Mouse (Mus musculus): Measurements from ENCODE around the gene Maml2. TPM values are rescaled to one million over a fixed set of nuclear protein-coding genes. Genes with fewer than 3 reads are reported as not detected.

The Maml2 gene
- polyA plus RNA-seq, 1 experiment = 14.1 TPM

- no peak for DNase-seq (ENCODE audit: low spot score)
Observed at GRCm38 (mm10) chr9:13613325-13614268, 315.8 kb downstream of the Maml2 start.

DNA sequence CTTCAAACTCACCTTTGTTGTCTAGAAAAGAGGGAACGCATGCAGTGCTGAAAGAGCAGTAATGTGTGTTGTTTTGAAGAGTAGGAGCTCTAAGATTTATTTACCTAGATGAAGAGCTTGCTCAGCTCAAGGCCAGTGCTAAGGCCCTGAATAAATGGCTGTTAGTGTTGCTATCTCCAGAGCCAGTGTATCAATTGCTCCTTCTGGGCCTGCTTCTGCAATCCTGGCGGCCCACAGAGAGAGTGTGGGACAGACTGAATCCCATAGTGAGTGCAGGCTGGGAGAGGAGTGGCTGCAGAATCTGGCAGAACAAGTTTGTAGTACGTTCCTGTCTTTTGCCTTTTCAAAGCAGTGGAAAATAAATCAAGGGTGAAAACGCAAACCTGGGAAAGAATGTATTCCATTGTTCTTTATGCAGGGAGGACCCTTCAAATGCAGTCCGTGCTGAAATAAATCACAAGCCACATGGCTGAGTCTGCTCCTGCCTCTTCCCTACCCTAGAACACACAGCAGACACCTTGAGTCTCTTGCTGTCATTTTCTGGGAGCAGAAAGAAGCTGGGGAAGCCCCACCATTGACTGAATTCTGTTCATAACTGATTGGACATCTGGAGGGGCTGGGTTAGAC lies 318.7 kb downstream of the Maml2 start:
- DNase-seq (ENCODE audit: low spot score) = no peak

DNA sequence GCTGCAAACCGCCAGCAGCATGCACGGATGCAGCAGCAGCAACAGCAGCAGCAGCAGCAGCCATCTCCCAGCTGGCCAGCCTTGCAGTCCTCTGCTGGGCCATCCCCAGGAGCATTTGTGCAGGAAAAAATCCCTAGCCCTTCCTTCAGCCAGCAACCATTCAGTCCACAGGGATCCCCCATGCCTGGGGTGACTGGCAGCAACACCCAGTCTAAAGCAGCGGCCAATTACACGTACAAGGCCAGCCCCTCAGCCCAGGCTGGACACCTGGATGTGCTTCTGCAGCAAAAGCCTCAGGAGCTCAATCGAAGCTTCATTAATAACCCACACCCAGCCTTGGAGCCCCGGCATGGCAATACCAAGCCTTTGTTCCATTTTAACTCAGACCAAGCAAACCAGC lies 323.0 kb downstream of the Maml2 start:
- DNase-seq (ENCODE audit: low spot score) = no peak

- no peak for DNase-seq (ENCODE audit: low spot score)
Observed at GRCm38 (mm10) chr9:13621941-13622340, 324.2 kb downstream of the Maml2 start.

DNA sequence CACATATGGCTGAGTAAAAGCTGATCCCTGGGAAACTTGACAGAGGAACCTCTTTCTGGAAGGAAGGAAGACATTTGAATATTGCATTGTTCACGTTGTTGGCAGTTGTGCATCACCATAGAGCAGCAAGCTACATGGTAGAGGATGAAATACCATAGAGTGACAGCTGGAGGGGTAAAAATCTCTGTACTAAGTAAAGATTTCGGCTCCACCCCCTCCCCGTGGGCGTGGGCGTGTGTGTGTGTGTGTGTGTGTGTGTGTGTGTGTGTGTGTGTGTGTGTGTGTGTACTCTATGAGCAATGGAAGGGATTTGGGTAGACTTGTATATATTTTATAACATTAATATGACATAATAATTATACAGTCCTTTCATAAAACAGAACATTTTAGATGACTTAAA lies 324.7 kb downstream of the Maml2 start:
- DNase-seq (ENCODE audit: low spot score) = no peak

- no peak for DNase-seq (ENCODE audit: low spot score)
Observed at GRCm38 (mm10) chr9:13623892-13624422, 326.2 kb downstream of the Maml2 start.

- DNase-seq (ENCODE audit: low spot score) = no peak
Observed at GRCm38 (mm10) chr9:13624780-13625179, 327.0 kb downstream of the Maml2 start.

DNA sequence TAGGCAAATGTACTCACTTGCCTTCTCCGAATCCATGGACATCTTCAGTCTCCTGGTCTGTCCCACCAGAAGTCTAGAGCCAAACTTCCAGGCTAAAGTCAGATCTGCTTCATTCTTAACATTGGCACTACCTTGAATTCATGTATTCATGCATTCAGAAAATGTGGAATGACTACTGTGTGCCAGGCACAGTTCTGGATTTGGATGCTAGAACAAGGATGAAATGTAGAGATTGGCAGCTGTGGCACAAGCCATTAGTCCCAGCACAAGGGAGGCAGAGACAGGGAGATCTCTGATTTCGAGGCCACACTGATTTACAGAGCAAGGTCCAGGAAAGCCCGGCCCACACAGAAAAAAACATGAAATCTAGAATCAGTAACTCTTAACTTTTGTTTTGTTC lies 327.5 kb downstream of the Maml2 start:
- no peak for DNase-seq (ENCODE audit: low spot score)

- no peak for DNase-seq (ENCODE audit: low spot score)
Observed at GRCm38 (mm10) chr9:13626480-13626879, 328.7 kb downstream of the Maml2 start.

DNA sequence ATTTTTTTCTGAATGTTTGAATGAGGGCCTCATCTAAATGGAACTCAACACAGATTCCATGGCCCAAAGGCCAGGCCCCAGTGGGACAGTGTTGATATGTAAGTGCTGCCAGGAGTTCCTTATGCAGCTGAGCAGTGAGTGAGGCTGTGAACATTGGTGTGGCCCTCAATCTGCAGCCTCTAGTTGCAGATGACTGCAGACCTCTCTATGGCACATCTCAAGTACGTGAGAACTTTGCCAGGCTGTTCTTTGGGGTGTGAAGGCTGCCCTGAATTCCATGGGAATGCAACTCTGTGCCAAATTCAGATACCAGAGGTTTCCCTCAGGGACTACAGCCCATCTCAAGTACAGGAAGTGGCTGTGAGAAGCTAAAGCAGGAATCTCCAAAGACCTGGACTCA lies 335.6 kb downstream of the Maml2 start:
- no peak for DNase-seq (ENCODE audit: low spot score)

DNA sequence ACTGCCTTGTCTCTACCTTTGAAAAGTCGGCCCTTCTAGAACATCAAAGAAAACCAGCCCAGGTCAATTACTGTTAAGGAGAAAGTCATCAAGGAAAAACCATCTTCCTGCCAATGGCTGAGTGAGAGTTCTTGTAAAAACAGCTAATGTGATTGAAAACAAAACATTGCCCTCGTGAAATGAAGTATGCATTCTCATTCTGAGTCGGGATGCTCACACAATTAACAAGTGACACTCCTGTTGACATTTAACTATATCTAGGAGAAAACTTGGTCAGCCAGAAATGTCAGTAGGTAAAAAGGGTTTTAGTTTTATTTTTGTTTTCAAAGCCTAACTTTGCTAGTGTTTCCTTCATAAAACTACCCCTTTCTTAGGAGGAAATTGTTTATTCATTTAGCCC lies 341.9 kb downstream of the Maml2 start:
- DNase-seq (ENCODE audit: low spot score) = no peak

- no peak for DNase-seq (ENCODE audit: low spot score)
Observed at GRCm38 (mm10) chr9:13645153-13645552, 347.4 kb downstream of the Maml2 start.

DNA sequence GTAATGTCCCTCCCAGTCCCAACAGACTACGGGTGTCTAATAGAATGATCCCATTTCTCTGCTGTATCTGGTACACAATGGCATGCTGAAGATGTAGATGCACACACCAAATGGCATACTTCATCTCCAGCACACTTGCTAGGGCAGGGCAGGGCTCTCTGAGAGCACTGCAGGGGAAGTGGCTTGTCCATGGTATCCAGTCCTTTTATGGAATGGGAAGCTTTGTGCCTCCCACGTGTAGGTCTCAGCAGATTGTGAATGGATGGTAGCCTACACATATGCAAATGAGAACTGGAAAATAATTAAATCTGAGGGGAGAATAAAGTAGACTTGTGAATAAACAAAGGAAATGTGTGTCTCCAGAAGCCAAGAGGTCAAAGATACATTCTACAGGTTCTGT lies 353.3 kb downstream of the Maml2 start:
- no peak for DNase-seq (ENCODE audit: low spot score)

GRCm38 (mm10) chr9:13651828-13652227 lies 354.1 kb downstream of the Maml2 start:
- DNase-seq (ENCODE audit: low spot score) = no peak

GRCm38 (mm10) chr9:13652389-13652877 lies 354.7 kb downstream of the Maml2 start:
- DNase-seq (ENCODE audit: low spot score) = no peak

GRCm38 (mm10) chr9:13652917-13653316 lies 355.2 kb downstream of the Maml2 start:
- DNase-seq (ENCODE audit: low spot score) = no peak

DNA sequence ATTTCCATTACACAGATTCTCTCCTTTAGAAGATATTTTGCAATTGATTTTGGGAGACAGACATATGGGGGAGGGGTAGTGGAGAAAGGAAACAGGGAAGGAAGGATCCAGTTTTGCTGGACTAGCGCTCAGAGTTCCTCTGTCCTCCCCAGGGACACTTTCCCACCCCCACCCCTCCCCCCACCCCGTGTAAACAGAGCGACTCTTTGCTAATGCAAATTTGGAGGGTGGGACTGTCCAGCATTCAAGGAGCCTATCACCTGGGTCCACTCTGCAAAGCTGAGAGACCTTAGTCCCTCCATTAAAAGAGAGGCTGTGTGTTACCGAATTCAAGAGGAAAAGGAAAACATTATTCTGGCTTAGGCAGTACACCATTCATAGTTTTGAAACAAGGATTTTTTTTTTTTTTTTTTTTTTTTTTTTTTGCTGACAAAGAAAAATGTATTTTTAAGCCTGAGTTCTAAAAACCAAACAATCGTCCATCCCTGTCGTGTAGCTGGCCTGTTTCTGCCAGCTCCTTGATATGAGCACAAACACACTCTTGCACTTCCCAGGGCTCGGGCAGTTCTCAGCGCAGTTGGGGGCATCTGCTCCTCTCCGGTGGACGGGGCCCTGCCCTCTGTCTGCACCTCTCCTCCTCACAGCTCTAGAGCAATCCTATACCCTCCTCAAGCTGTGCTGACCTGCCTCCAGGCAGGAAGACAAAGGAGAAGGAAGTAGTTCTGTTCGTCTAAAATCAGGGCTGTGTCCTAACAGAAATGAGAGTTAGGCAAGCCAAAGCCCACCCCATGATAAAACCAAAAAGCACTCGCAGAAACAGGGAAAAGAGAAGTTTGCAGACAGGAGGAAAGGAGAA lies 364.2 kb downstream of the Maml2 start:
- no peak for DNase-seq (ENCODE audit: low spot score)

GRCm38 (mm10) chr9:13665487-13665969 lies 367.8 kb downstream of the Maml2 start:
- no peak for DNase-seq (ENCODE audit: low spot score)

DNA sequence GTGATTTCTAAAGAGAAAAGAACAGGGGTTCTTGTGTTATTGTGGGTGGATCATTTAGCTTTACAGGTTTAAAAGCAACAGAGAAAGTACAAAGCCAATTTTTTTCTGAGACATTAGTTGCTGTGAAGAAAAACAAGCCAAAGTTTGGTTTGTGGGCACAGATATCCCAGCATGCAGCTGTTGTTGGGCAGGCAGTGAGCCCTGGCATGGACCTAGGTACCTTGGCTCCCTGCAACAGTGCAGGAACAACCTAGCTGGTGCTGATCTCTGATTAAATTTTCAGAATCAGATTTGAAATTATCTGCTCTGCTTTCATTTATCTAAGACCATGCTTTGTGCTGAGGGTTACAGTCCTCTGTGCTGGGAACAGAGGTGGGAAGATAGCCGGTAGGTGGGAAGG lies 370.2 kb downstream of the Maml2 start:
- DNase-seq (ENCODE audit: low spot score) = no peak

GRCm38 (mm10) chr9:13668742-13669141 lies 371.0 kb downstream of the Maml2 start:
- DNase-seq (ENCODE audit: low spot score) = no peak

- no peak for DNase-seq (ENCODE audit: low spot score)
Observed at GRCm38 (mm10) chr9:13671125-13671769, 373.5 kb downstream of the Maml2 start.
